Mouse (Mus musculus) heart, adult 2 months (tissue): ENCODE measurements around the gene Nucb2.
A peak's percentile ranks its signal among the peaks of the same experiment; 100 is the strongest.

Experiments used
- CTCF ChIP-seq: fragments of 200-600 bp; IDR thresholded peaks from 2 replicates; pipeline ENCODE4 v1.8.1; 2022; ENCODE audit warnings: antibody characterized with exemption, mild to moderate bottlenecking, moderate library complexity
- EP300 ChIP-seq: fragments of 200-500 bp; IDR thresholded peaks from 2 replicates; pipeline ENCODE4 v1.6.1; 2011; ENCODE audit warnings: low read depth, low read length, control low read depth; ENCODE audit not compliant: insufficient read depth
- POLR2A ChIP-seq: fragments of 200-500 bp; IDR thresholded peaks from 2 replicates; pipeline ENCODE4 v1.6.1; 2011; ENCODE audit warnings: mild to moderate bottlenecking, low read depth, low read length, control low read depth; ENCODE audit not compliant: insufficient read depth

DNA sequence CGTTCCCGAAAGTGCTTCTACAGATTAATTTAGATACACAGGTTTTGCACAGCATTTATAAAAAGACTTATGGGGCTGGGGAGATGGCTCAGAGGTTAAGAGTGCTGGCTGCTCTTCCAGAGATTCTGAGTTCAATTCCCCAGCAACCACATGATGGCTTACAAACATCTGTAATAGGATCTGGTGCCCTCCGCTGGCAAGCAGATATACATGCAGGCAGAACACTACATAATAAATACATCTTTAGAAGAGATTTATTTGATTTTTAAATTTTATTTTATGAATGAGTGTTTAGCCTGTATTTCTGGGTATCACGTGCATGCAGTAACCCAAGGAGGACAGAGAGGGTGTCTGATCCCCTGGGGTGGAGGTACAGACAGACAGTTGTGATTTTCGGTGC, 9.9 kb downstream of the Nucb2 start:
- TF ChIP-seq CTCF = peak; percentile 65
- TF ChIP-seq POLR2A = no peak
- TF ChIP-seq EP300 = no peak
